Mouse (Mus musculus) spleen, postnatal 14 days (tissue): ENCODE data around the gene Sprtn.

Source experiments
- DNase-seq, 2 experiments: peaks; one replicate each; pipeline ENCODE4 v3.0.0; 2021 to 2022; ENCODE audit warnings: low spot score in 2 of 2

Gene Sprtn

GRCm38 (mm10) chr8:124897386-124898250 lies at the start of gene Sprtn, which contains the start of gene Exoc8:
Sprtn (plus strand) TSS chr8:124897886.
Exoc8 (minus strand) TSS chr8:124897705.
- peak; percentile 97 to 98 for DNase-seq

- no peak for DNase-seq
Measured at GRCm38 (mm10) chr8:124853511-124853910, 44.2 kb upstream of the Sprtn start.

- DNase-seq = peak in 1 of 2 experiments; percentile 10
Measured at GRCm38 (mm10) chr8:124859466-124859865, 38.2 kb upstream of the Sprtn start.

GRCm38 (mm10) chr8:124860188-124860587 lies 37.5 kb upstream of the Sprtn start:
- no peak for DNase-seq

- peak; percentile 80 to 87 for DNase-seq
Measured at GRCm38 (mm10) chr8:124862321-124863162, 35.1 kb upstream of the Sprtn start, which contains the start of the genes Gnpat and 2810004N23Rik. Gnpat (plus strand) TSS chr8:124863033. 2810004N23Rik (minus strand) TSS chr8:124863120.

GRCm38 (mm10) chr8:124863163-124863677 lies 34.5 kb upstream of the Sprtn start:
- DNase-seq = no peak

GRCm38 (mm10) chr8:124863729-124864128 lies 34.0 kb upstream of the Sprtn start:
- DNase-seq = no peak

GRCm38 (mm10) chr8:124866669-124867068 lies 31.0 kb upstream of the Sprtn start:
- no peak for DNase-seq

GRCm38 (mm10) chr8:124867126-124867525 lies 30.6 kb upstream of the Sprtn start:
- DNase-seq = no peak

- no peak for DNase-seq
Measured at GRCm38 (mm10) chr8:124869708-124870107, 28.0 kb upstream of the Sprtn start.

GRCm38 (mm10) chr8:124871474-124871873 lies 26.2 kb upstream of the Sprtn start:
- no peak for DNase-seq

GRCm38 (mm10) chr8:124872081-124872480 lies 25.6 kb upstream of the Sprtn start:
- DNase-seq = no peak

- no peak for DNase-seq
Measured at GRCm38 (mm10) chr8:124872690-124873089, 25.0 kb upstream of the Sprtn start.

- no peak for DNase-seq
Measured at GRCm38 (mm10) chr8:124878141-124878540, 19.5 kb upstream of the Sprtn start.

GRCm38 (mm10) chr8:124878946-124879526 lies 18.6 kb upstream of the Sprtn start:
- DNase-seq = no peak

- no peak for DNase-seq
Measured at GRCm38 (mm10) chr8:124888385-124888784, 9.3 kb upstream of the Sprtn start.

- no peak for DNase-seq
Measured at GRCm38 (mm10) chr8:124892596-124892995, 5.1 kb upstream of the Sprtn start.

GRCm38 (mm10) chr8:124896010-124896631 lies 1.6 kb upstream of the Sprtn start:
- no peak for DNase-seq

GRCm38 (mm10) chr8:124896632-124897385 lies 877 bp upstream of the Sprtn start:
- DNase-seq = peak; percentile 42 to 62

- DNase-seq = peak; percentile 12 to 13
Measured at GRCm38 (mm10) chr8:124898251-124898905, 692 bp downstream of the Sprtn start.
